Mouse (Mus musculus) olfactory bulb, adult 2 months (tissue): Measurements from ENCODE around the gene Cd300ld5. TPM values are rescaled to one million over a fixed set of nuclear protein-coding genes. Genes with fewer than 3 reads are reported as not detected.
"Not testable (repeated sequence)": the region's sequence is repeated elsewhere in the genome, so short reads cannot be mapped to it uniquely, and the experiment has no call there.

Experiments used
- H3K27ac ChIP-seq: fragments of 200-500 bp; 2 replicates; pipeline ENCODE4 v1.5.1; 2012; ENCODE audit warnings: low read depth, low read length; ENCODE audit not compliant: insufficient read depth
- H3K4me1 ChIP-seq: fragments of 200-500 bp; 2 replicates; pipeline ENCODE4 v1.6.1; 2012; ENCODE audit warnings: low read length; ENCODE audit not compliant: control insufficient read depth, insufficient read depth
- H3K4me3 ChIP-seq: fragments of 200-500 bp; 2 replicates; pipeline ENCODE4 v1.5.1; 2012; ENCODE audit warnings: mild to moderate bottlenecking, low read depth, low read length, moderate library complexity; ENCODE audit not compliant: insufficient read depth
- CTCF ChIP-seq: fragments of 200-500 bp; IDR thresholded peaks from 2 replicates; pipeline ENCODE4 v1.5.1; 2012; ENCODE audit warnings: low read depth, mild to moderate bottlenecking, low read length, moderate library complexity; ENCODE audit not compliant: insufficient read depth
- POLR2A ChIP-seq: fragments of 200-500 bp; IDR thresholded peaks from 2 replicates; pipeline ENCODE4 v1.6.1; 2012; ENCODE audit warnings: mild to moderate bottlenecking, low read depth, low read length, moderate library complexity; ENCODE audit not compliant: insufficient read depth
- WGBS: fragments of 180-500 bp; shearing (Covaris S2); methylation state at CpG from one replicate; pipeline ENCODE4 v1.1.7; 2018; 5-methylcytosine and 5-hydroxymethylcytosine counted together
- polyA plus RNA-seq: library from polyadenylated mRNA; stranded (reverse); fragments of >200 nt; gene quantifications from 2 replicates; pipeline ENCODE4 v1.2.4, GENCODE M21; 2012; ENCODE audit warnings: low replicate concordance; ENCODE audit not compliant: missing spikeins, insufficient read depth, insufficient read length

The Cd300ld5 gene
- not detected in 2 replicates for polyA plus RNA-seq

- not testable (repeated sequence) for H3K4me3 ChIP-seq, H3K4me1 ChIP-seq, H3K27ac ChIP-seq
- no CpG with 5 or more reads among the region's 6 CpGs for WGBS
Measured at GRCm38 (mm10) chr11:115037669-115038068, at the start of gene Cd300ld5. Gene Cd300ld5, minus strand, starts transcription at chr11:115037769.

- no peak for TF ChIP-seq POLR2A
- no peak for TF ChIP-seq CTCF
- Histone ChIP-seq H3K4me1 (peaks cover under 1% of the 10 kb centered on the region), H3K4me3 (no peak overlapping the region), H3K27ac (no peak overlapping the region)
- WGBS: 79% methylated on average over 7 of the region's 7 CpGs
Measured at GRCm38 (mm10) chr11:115086213-115086612, 48.6 kb upstream of the Cd300ld5 start.

GRCm38 (mm10) chr11:115085064-115085463 lies 47.5 kb upstream of the Cd300ld5 start:
- 52% methylated on average over 8 of the region's 8 CpGs for WGBS
- Histone ChIP-seq H3K4me1 (no peaks in the 10 kb centered on the region), H3K27ac (no peak overlapping the region), H3K4me3 (no peak overlapping the region)
- TF ChIP-seq POLR2A (no peak), CTCF (no peak)

- Histone ChIP-seq H3K4me1 (no peaks in the 10 kb centered on the region), H3K27ac (no peak overlapping the region), H3K4me3 (no peak overlapping the region)
- TF ChIP-seq POLR2A: no peak
- TF ChIP-seq CTCF: no peak
- WGBS: 40% methylated on average over 12 of the region's 12 CpGs
Measured at GRCm38 (mm10) chr11:115084595-115084994, 47.0 kb upstream of the Cd300ld5 start.

- 31% methylated on average over 18 of the region's 18 CpGs for WGBS
- H3K4me1 ChIP-seq: no peaks in the 10 kb centered on the region
Measured at GRCm38 (mm10) chr11:115083376-115084139, 46.0 kb upstream of the Cd300ld5 start.

GRCm38 (mm10) chr11:115082196-115082595 lies 44.6 kb upstream of the Cd300ld5 start:
- H3K4me3 ChIP-seq: no peak overlapping the region
- TF ChIP-seq POLR2A: no peak
- TF ChIP-seq CTCF: no peak
- 73% methylated on average over 6 of the region's 6 CpGs for WGBS

More at GRCm38 (mm10) chr11:115083376-115084139, 46.0 kb upstream of the Cd300ld5 start:
- H3K4me3 ChIP-seq: no peak overlapping the region
- TF ChIP-seq CTCF (peak; percentile 48; the same call in 1 of the 2 replicates), POLR2A (no peak)
- H3K27ac ChIP-seq: no peak overlapping the region

GRCm38 (mm10) chr11:115081373-115081772 lies 43.8 kb upstream of the Cd300ld5 start:
- Histone ChIP-seq H3K27ac (no peak overlapping the region), H3K4me1 (no peaks in the 10 kb centered on the region), H3K4me3 (no peak overlapping the region)
- no peak for TF ChIP-seq CTCF
- TF ChIP-seq POLR2A: no peak
- WGBS: 71% methylated on average over 3 of the region's 3 CpGs

More at GRCm38 (mm10) chr11:115082196-115082595, 44.6 kb upstream of the Cd300ld5 start:
- no peaks in the 10 kb centered on the region for H3K4me1 ChIP-seq
- H3K27ac ChIP-seq: no peak overlapping the region

GRCm38 (mm10) chr11:115080886-115081285 lies 43.3 kb upstream of the Cd300ld5 start:
- WGBS: 25% methylated on average over 13 of the region's 13 CpGs
- no peak overlapping the region for H3K27ac ChIP-seq
- TF ChIP-seq POLR2A (no peak), CTCF (peak; percentile 7; the same call in 1 of the 2 replicates)

GRCm38 (mm10) chr11:115078680-115079079 lies 41.1 kb upstream of the Cd300ld5 start:
- no peaks in the 10 kb centered on the region for H3K4me1 ChIP-seq
- TF ChIP-seq CTCF (no peak), POLR2A (no peak)
- no peak overlapping the region for H3K4me3 ChIP-seq
- whole genome bisulfite sequencing: 85% methylated on average over 5 of the region's 5 CpGs
- H3K27ac ChIP-seq: no peak overlapping the region

More at GRCm38 (mm10) chr11:115080886-115081285, 43.3 kb upstream of the Cd300ld5 start:
- H3K4me1 ChIP-seq: no peaks in the 10 kb centered on the region
- no peak overlapping the region for H3K4me3 ChIP-seq
